Mouse (Mus musculus): Measurements from ENCODE around the gene Polr2b. TPM values are rescaled to one million over a fixed set of nuclear protein-coding genes. Genes with fewer than 3 reads are reported as not detected.

The Polr2b gene
- total RNA-seq (2023) = 10 to 100 TPM; 32.6 to 37.5 TPM

DNA sequence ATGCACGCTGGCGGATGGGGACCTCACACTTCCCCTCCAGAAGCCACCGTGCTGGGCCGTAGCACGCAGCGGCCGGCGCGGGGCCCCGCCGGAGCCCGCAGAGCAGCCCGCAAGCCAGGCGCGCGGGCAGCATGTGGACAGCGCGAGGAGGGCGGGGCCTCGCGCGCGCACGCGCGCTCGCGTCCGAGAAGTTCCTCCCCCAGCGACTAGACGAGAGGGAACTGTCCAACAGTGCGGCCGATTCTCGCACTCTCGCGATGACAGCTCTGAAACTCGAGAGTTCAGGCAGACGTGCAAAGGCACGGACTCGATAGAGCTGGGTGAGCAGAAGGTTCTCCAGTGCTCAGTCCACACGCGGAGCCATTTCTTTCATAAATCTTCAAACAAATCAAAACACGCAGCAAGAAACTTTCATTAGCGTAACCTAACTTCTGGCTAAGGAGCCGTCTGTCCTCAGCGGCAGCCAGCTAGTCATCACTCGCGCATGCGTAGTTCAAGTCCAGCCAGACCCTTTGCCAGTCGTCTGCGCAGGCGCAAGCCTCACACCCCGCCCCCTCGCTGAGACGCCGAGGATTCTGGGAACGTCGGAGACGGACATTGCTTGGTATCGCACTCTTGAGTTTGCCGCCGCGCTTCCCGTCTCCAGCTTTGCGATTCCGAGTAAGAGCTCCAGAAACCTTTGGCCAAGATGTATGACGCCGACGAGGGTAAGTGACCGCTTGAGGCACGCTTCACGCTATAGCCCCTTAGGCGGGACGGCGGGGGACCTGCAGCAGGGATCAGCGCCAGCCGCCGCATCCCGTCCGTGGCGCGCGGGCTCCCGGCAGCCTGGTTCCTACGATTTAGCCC lies at the start of gene Polr2b, which contains the start of gene Noa1:
Gene Polr2b, plus strand, starts transcription at position 224 of the 849 bp plus-strand sequence.
Gene Noa1, minus strand, starts transcription at position 161 of the 849 bp plus-strand sequence.

DNA sequence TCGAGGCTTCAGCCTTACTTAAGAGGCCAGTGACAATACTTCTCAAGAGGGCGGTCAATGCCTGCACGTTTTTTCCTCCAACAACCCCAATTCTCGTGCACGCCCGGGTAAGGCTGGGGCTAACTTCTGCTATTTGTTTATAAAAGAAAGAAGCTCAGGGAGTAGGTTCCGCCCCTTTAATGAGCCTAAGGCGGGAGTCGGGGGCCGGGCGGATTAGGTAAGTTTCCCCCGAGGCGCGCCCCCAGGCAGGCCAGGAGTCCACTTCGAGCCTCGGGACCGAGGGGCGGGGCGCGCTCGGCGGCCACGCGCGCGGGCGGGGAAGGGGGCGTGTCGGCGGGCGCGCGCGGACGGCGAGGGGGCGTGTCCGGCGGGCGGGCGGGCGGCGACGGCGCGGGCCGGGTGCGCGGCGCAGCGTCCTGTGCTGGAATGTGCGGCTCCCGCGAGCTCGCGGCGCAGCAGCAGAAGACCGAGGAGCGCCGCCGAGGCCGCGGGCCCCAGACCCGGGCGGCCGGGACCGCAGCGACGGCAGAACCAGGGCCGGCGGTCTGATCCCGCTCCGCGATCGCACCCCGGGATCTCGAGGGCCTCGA lies 44.8 kb upstream of the Polr2b start, which contains the start of gene Rest:
Gene Rest, plus strand, starts transcription at position 411 of the 590 bp plus-strand sequence.

Other genes with a start within 250 kb of the Polr2b start
- 100 to 1,000 TPM in 1 of 2 experiments, 10 to 100 TPM in 1; 79.3 to 101 TPM for gene Hopx, start 195.0 kb upstream of the Polr2b start, total RNA-seq (2023)
- gene Spink2, start 98.7 kb upstream of the Polr2b start, total RNA-seq (2023) = 10 to 100 TPM; 18.7 to 21.0 TPM
- gene Rest, start 44.7 kb upstream of the Polr2b start, total RNA-seq (2023) = 10 to 100 TPM; 37.4 to 39.6 TPM
- 10 to 100 TPM; 16.1 to 21.1 TPM for gene Noa1, start 63 bp upstream of the Polr2b start, total RNA-seq (2023)
- gene Igfbp7, start 97.9 kb downstream of the Polr2b start, total RNA-seq (2023) = 1 to 10 TPM; 1.9 to 2.2 TPM